ENCODE assay signal across 11 mouse cellular contexts in the genomic region with DNA sequence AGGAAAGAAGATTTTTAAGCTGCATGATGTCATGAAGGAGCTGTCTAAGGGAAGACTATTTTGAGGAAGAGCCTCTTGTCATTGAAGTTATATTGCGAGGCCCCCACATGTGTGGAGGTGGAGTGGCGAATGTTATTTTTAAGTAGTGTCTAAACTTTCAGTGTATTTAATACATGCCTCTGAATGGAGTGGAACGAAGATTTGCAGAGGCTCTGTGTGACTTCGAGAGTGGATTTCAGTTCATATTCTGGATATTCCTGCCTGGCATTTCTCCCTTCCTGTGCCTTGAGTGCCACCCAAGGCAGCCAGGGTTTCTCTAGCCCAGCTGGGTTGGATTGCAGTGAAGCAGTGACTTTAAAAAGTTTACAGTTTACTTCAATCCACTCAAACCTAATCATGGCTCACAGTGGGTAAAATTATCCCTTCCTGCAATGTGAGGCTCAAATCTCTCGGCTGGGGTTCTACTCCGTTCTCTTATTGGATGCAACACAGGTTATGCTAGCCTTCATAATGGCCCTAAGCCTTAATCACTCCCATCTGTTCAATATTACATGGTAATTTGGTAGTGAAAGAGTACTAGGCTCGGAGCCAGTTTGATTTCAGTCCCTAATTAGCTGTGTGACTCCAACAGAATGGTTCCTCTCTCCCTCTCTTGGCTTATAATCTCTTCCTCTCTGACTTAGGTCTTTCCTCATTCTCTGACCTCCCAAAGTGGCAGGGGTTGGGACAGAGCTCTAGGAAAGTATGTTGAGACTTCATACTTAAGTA.
DNase-seq lines count a peak whose midpoint lies in the region; ATAC-seq and TF ChIP-seq lines count a peak whose summit lies in the region.
"Had no signal": no experiment of that assay in that cellular context is flagged by ENCODE, and none has a peak within 500 bp of the region (broad histone marks: within the 10 kb centered on the region; RNA-seq: fewer than 3 reads in every experiment).

No protein-coding gene starts in this region.

- no peaks in the 10 kb centered on the region for H3K36me3 ChIP-seq in lung, postnatal 0 days (ENCODE audit: insufficient read depth, low read length)
- no peaks in the 10 kb centered on the region for H3K36me3 ChIP-seq in embryonic facial prominence, embryonic 14.5 days (ENCODE audit: control insufficient read depth, insufficient read depth, low read length)
- H3K36me3 ChIP-seq in neural tube, embryonic 13.5 days: no peaks in the 10 kb centered on the region
- H3K36me3 ChIP-seq: G1E; heart, embryonic 13.5 days; liver, embryonic 13.5 days had no signal

- no peaks in the 10 kb centered on the region for H3K9me3 ChIP-seq in lung, postnatal 0 days (ENCODE audit: low read length)
- no peaks in the 10 kb centered on the region for H3K9me3 ChIP-seq in embryonic facial prominence, embryonic 14.5 days (ENCODE audit: control insufficient read depth, low read length)
- H3K9me3 ChIP-seq in neural tube, embryonic 13.5 days: no peaks in the 10 kb centered on the region
- H3K9me3 ChIP-seq: G1E; heart, embryonic 13.5 days; liver, embryonic 13.5 days had no signal

- TF ChIP-seq CTCF in lung, postnatal 0 days (IDR thresholded peaks at IDR 0.05): no peak

- ATAC-seq in lung, postnatal 0 days: peak; percentile 62
- peak; percentile 87 for ATAC-seq in embryonic facial prominence, embryonic 14.5 days (ENCODE audit: low read depth)
- ATAC-seq in neural tube, embryonic 13.5 days (ENCODE audit: low read depth): peak; percentile 91

- no peak for TF ChIP-seq EP300 in lung, postnatal 0 days (IDR thresholded peaks at IDR 0.05)

- H3K4me3 ChIP-seq in lung, postnatal 0 days (ENCODE audit: low read depth, low read length): no peak overlapping the region
- no peak overlapping the region for H3K4me3 ChIP-seq in embryonic facial prominence, embryonic 14.5 days (ENCODE audit: low read depth, low read length)
- H3K4me3 ChIP-seq in neural tube, embryonic 13.5 days: no peak overlapping the region
- H3K4me3 ChIP-seq: heart, embryonic 13.5 days; liver, embryonic 13.5 days had no signal

- no peaks in the 10 kb centered on the region for H3K27me3 ChIP-seq in lung, postnatal 0 days (replicated peaks; ENCODE audit: insufficient read depth, low read length)
- no peaks in the 10 kb centered on the region for H3K27me3 ChIP-seq in embryonic facial prominence, embryonic 14.5 days (replicated peaks; ENCODE audit: control insufficient read depth, insufficient read depth, low read length)
- no peaks in the 10 kb centered on the region for H3K27me3 ChIP-seq in neural tube, embryonic 13.5 days
- H3K27me3 ChIP-seq: heart, embryonic 13.5 days; liver, embryonic 13.5 days had no signal

- WGBS in lung, postnatal 0 days: 77% methylated on average over 7 of the region's 7 CpGs
- WGBS in embryonic facial prominence, embryonic 14.5 days: 41% methylated on average over 7 of the region's 7 CpGs
- WGBS in neural tube, embryonic 13.5 days: 66% methylated on average over 7 of the region's 7 CpGs

- no peak overlapping the region for H3K4me2 ChIP-seq in lung, postnatal 0 days (replicated peaks; ENCODE audit: low read depth, low read length)
- no peak overlapping the region for H3K4me2 ChIP-seq in embryonic facial prominence, embryonic 14.5 days (ENCODE audit: low read depth, low read length)
- H3K4me2 ChIP-seq in neural tube, embryonic 13.5 days: no peak overlapping the region
- H3K4me2 ChIP-seq: heart, embryonic 13.5 days; liver, embryonic 13.5 days had no signal

- DNase-seq in lung, postnatal 0 days (ENCODE audit: low spot score): peak; percentile 54
- DNase-seq in lung, postnatal 4 days: no peak
- DNase-seq in embryonic facial prominence, embryonic 14.5 days (ENCODE audit: low spot score): peak; percentile 92
- peak; percentile 16 to 46 for DNase-seq in frontal cortex, postnatal 14 days (ENCODE audit: low spot score in 2 of 2)
- DNase-seq in layer of hippocampus, adult 11-12 months (ENCODE audit: low spot score): no peak
- DNase-seq in adrenal gland, adult 18-20 months (ENCODE audit: low spot score in 2 of 2): no peak
- DNase-seq: kidney, postnatal 10 days; liver, embryonic 13.5 days had no signal

- H3K9ac ChIP-seq in lung, postnatal 0 days (replicated peaks; ENCODE audit: low read depth): no peak overlapping the region
- no peak overlapping the region for H3K9ac ChIP-seq in embryonic facial prominence, embryonic 14.5 days (ENCODE audit: low read depth, low read length)
- H3K9ac ChIP-seq in neural tube, embryonic 13.5 days: no peak overlapping the region
- H3K9ac ChIP-seq: heart, embryonic 13.5 days; liver, embryonic 13.5 days had no signal

- no peaks in the 10 kb centered on the region for H3K4me1 ChIP-seq in lung, postnatal 0 days (ENCODE audit: insufficient read depth, low read depth, low read length)
- peaks cover 9% of the 10 kb centered on the region; the same call in 1 of the 2 replicates for H3K4me1 ChIP-seq in embryonic facial prominence, embryonic 14.5 days (ENCODE audit: control insufficient read depth, insufficient read depth, low read length)
- H3K4me1 ChIP-seq in neural tube, embryonic 13.5 days (replicated peaks): peaks cover 4% of the 10 kb centered on the region; the same call in 1 of the 2 replicates
- H3K4me1 ChIP-seq: liver, embryonic 13.5 days had no signal

- H3K27ac ChIP-seq in lung, postnatal 0 days (ENCODE audit: low read length): no peak overlapping the region
- H3K27ac ChIP-seq in embryonic facial prominence, embryonic 14.5 days (replicated peaks; ENCODE audit: low read depth, low read length): peak overlapping the region; percentile 55; the same call in 1 of the 2 replicates
- H3K27ac ChIP-seq in neural tube, embryonic 13.5 days (replicated peaks): no peak overlapping the region
- H3K27ac ChIP-seq: heart, embryonic 13.5 days; liver, embryonic 13.5 days had no signal

Comparison
In these comparisons a context has a peak if more than half of its experiments do, and no peak if none do; other contexts are left out.
1. DNase-seq: peak in lung, postnatal 0 days (single experiment), embryonic facial prominence, embryonic 14.5 days (single experiment) and frontal cortex, postnatal 14 days (2 of 2); none in lung, postnatal 4 days (0 of 2), layer of hippocampus, adult 11-12 months (single experiment) and adrenal gland, adult 18-20 months (0 of 2).
2. Peak in every context shown above with its lines, with median percentiles within 50 percentile points of each other: ATAC-seq.